Mouse (Mus musculus): ENCODE measurements around the gene Aldh3a1. TPM values are rescaled to one million over a fixed set of nuclear protein-coding genes. Genes with fewer than 3 reads are reported as not detected.
A peak's percentile ranks its signal among the peaks of the same experiment; 100 is the strongest.

Gene Aldh3a1
- polyA plus RNA-seq, 1 experiment from 2014 or later, result not detected

DNA sequence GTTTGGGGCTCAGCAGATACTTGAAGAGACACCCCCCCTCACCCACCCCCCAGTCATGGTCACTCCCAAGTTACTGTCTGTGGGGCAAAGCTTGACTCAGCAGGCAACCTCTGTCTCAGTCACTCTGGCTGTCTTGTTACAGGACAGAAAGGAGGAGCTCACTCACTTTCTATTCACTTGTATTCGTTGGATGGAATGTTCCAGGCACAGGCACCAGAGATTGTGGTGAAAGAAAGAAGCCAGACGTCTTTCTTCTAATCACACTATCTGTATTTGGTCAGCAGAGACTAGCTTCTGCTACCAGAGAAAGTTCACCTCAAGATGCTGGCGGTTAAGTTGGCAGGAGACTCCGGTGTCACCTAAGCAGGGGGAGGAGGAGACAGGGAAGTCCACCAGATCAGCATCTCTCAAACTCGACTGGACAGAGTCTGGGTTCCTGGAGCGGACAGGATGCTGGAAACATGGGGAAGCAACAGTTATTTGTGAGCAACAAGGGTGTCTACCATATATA is 17.0 kb downstream of the Aldh3a1 start:
- Histone ChIP-seq H3K4me2 (replicated peaks) (no peak overlapping the region), H3K36me3 (no peaks in the 10 kb centered on the region), H3K4me3 (no peak overlapping the region), H3K27me3 (replicated peaks) (no peaks in the 10 kb centered on the region), H3K4me1 (no peaks in the 10 kb centered on the region), H3K9ac (no peak overlapping the region), H3K27ac (no peak overlapping the region), H3K9me3 (no peaks in the 10 kb centered on the region)
- 85% methylated on average over 6 of the region's 6 CpGs for WGBS
- ATAC-seq (ENCODE audit: low FRiP score, low read depth), result no peak

DNA sequence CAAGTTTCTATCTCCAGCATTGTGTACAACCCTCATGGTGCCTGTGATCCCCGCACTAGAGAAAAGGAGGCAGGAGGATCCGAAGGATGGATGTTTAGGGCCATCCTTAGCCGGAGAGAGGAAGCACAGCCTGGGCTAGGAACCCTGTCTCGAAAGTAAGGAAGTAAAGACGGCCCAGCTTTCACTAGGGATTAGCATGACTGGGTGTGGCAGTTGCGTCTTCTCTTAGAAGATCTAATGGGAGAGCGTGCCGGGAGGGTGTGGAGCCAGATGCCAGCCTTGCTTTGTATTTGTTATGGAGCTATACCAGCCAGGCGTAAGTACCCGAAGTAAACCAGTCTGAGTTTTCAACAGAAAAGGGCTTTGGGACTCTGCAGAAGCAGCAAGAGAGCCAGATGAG is 17.6 kb downstream of the Aldh3a1 start:
- ATAC-seq (ENCODE audit: low FRiP score, low read depth), result no peak
- H3K4me3 ChIP-seq, result no peak overlapping the region
- no peaks in the 10 kb centered on the region for H3K9me3 ChIP-seq
- 93% methylated on average over 10 of the region's 10 CpGs for WGBS
- H3K27me3 ChIP-seq (replicated peaks), result no peaks in the 10 kb centered on the region
- no peaks in the 10 kb centered on the region for H3K36me3 ChIP-seq
- no peak overlapping the region for H3K9ac ChIP-seq
- no peak overlapping the region for H3K27ac ChIP-seq
- H3K4me1 ChIP-seq, result no peaks in the 10 kb centered on the region
- H3K4me2 ChIP-seq (replicated peaks), result no peak overlapping the region

DNA sequence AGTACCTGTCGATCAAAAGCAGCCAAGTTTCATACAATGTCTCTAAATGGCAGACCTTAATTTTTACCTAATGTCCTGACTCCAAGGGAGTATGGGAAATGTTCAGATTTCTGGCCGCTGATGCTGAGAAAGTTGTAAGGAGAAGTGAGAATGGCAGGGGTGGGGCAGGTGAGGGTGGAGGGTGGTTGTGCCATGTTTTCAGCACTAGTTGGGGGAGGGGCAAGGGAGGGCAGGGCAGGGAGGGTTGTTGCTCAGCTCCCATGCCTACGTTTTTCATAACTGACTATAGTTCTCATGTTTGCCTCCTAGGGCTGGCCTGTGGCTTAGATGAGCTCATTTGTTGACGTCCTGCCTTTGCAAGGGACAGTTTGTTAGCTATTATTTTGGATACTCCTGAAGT is 18.2 kb downstream of the Aldh3a1 start:
- Histone ChIP-seq H3K4me1 (no peaks in the 10 kb centered on the region), H3K9ac (no peak overlapping the region), H3K27ac (no peak overlapping the region), H3K9me3 (no peaks in the 10 kb centered on the region), H3K27me3 (replicated peaks) (no peaks in the 10 kb centered on the region), H3K36me3 (no peaks in the 10 kb centered on the region), H3K4me3 (no peak overlapping the region), H3K4me2 (replicated peaks) (no peak overlapping the region)
- WGBS, result 82% methylated on average over 4 of the region's 4 CpGs
- no peak for ATAC-seq (ENCODE audit: low FRiP score, low read depth)

DNA sequence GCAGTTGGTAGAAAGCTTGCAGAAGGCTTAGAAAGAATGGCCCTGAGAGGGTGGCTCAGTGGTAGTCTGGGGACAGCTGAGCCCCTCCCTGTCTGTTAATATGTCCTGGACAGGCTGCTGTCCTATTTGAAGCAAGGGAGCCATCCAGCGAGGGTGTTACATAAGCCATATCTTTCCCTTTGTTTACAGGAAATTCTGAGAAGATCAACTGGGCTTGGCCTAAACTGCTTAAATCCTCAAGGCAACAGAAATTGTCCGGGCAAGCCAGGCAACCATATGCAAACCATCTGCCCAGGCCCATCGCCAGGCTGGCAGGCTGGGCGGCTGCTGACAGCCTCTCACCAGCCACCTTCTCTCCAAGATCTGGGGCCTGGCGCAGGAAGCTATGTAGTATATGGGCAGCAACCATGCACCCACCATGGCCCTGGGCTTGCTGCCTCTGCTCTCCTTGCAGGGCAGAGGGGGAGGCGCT is 18.6 kb downstream of the Aldh3a1 start:
- H3K27me3 ChIP-seq (replicated peaks), result no peaks in the 10 kb centered on the region
- ATAC-seq (ENCODE audit: low FRiP score, low read depth), result no peak
- 93% methylated on average over 6 of the region's 6 CpGs for WGBS
- H3K4me2 ChIP-seq (replicated peaks), result no peak overlapping the region
- H3K4me1 ChIP-seq, result no peaks in the 10 kb centered on the region
- no peaks in the 10 kb centered on the region for H3K9me3 ChIP-seq
- H3K27ac ChIP-seq, result no peak overlapping the region
- H3K36me3 ChIP-seq, result no peaks in the 10 kb centered on the region
- no peak overlapping the region for H3K4me3 ChIP-seq
- no peak overlapping the region for H3K9ac ChIP-seq

DNA sequence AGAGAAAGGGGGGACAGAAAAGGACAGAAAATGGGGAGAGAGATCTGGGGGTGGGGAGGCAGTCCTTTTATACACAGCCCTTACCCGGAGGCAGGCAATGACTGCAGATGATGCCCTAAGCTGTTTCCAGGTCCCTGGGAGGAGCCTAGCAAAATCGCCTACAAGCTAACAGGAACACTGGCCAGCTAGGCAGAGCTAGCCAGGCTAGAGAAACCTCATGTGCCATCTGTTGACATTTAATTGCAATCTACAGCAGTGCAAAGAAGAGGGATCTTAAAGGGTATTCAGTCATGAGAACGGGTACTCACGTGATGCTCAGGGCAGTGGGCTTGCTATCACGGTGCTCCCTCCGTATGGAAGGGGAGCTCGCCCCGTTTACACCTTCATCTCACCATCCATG is 20.5 kb downstream of the Aldh3a1 start:
- Histone ChIP-seq H3K27me3 (replicated peaks) (no peaks in the 10 kb centered on the region), H3K9ac (no peak overlapping the region), H3K4me3 (no peak overlapping the region), H3K27ac (no peak overlapping the region), H3K36me3 (no peaks in the 10 kb centered on the region), H3K4me2 (replicated peaks) (no peak overlapping the region), H3K4me1 (peaks cover 6% of the 10 kb centered on the region; the same call in 1 of the 2 replicates), H3K9me3 (no peaks in the 10 kb centered on the region)
- ATAC-seq (ENCODE audit: low FRiP score, low read depth), result no peak
- 88% methylated on average over 8 of the region's 8 CpGs for WGBS

DNA sequence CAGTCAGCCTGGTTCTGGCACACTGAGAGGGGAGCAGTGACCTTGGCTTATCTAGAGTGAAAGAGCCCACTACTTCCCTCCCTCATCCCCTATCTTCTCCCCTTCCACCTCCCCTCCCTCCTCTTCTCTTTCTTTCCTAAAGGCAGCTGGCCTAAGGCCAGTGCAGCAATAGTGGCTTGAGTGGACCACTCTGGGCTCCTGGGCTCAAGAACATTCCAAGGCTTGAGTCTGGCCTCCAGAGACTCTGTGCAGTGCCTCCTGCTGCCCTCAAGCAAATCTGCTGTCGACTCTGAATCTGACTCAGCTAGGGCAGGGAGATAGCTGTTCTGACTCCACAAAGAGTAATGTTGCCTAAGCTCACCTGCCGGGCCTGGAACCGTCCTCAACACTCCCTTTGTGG is 21.1 kb downstream of the Aldh3a1 start:
- ATAC-seq (ENCODE audit: low FRiP score, low read depth), result no peak
- Histone ChIP-seq H3K4me1 (peaks cover 6% of the 10 kb centered on the region; the same call in 1 of the 2 replicates), H3K9me3 (no peaks in the 10 kb centered on the region), H3K4me2 (replicated peaks) (no peak overlapping the region), H3K27me3 (replicated peaks) (no peaks in the 10 kb centered on the region), H3K27ac (no peak overlapping the region), H3K9ac (no peak overlapping the region), H3K36me3 (no peaks in the 10 kb centered on the region), H3K4me3 (no peak overlapping the region)
- WGBS, result 71% methylated on average over 3 of the region's 3 CpGs

DNA sequence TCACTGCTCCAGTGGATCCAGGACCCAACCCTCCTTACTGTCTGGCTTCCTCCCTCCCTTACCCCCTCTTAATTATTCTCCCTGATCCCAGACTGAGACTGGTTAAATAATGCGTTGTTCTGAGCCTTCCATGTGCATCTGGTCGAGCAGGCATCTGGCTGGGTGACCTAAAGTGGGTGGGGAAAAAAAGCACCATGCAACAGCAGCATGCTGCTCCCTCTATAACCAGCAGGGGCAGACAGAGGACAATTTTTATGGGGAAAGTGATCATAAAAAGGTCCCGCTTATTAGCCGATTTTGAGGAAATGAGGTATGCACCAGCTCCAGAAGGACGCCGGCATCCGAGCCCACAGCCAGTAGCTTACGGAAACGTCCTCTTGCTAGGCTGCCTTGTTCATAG is 24.0 kb downstream of the Aldh3a1 start:
- 0 out of 2 replicates have a peak overlapping the region, but pooled peaks have one; percentile 40 for H3K9ac ChIP-seq
- 0 out of 2 replicates have a peak, but pooled peaks have one; percentile 21 for ATAC-seq (ENCODE audit: low FRiP score, low read depth)
- WGBS, result 17% methylated on average over 9 of the region's 9 CpGs

DNA sequence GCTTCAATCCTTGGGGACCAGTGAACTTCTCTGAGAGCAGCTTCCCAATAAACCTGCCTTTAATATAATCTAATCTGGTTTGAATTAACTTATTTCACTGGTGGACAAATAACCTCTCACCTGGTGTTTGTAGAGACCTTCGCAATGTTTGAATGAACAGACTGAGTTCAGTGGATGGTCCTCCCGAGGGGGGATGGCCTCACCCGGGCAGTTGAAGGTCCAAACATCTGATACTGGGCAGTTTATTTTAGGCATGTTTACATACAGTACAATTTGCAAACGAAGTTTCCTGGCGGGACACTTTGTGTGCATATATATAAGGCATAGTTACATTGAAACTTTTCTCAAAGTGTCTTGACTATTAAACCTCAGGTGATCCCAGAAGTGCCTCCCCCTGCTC is 26.8 kb downstream of the Aldh3a1 start:
- 44% methylated on average over 5 of the region's 5 CpGs for WGBS
- Histone ChIP-seq H3K4me3 (no peak overlapping the region), H3K9ac (no peak overlapping the region), H3K4me2 (replicated peaks) (no peak overlapping the region), H3K36me3 (no peaks in the 10 kb centered on the region), H3K27ac (no peak overlapping the region), H3K27me3 (replicated peaks) (no peaks in the 10 kb centered on the region), H3K4me1 (peaks cover 6% of the 10 kb centered on the region; the same call in 1 of the 2 replicates), H3K9me3 (no peaks in the 10 kb centered on the region)
- ATAC-seq (ENCODE audit: low FRiP score, low read depth), result no peak

More for the DNA sequence above, 24.0 kb downstream of the Aldh3a1 start:
- Histone ChIP-seq H3K27ac (no peak overlapping the region), H3K4me3 (no peak overlapping the region), H3K9me3 (no peaks in the 10 kb centered on the region), H3K4me2 (replicated peaks) (peak overlapping the region; percentile 13; the same call in 1 of the 2 replicates), H3K27me3 (replicated peaks) (no peaks in the 10 kb centered on the region), H3K36me3 (no peaks in the 10 kb centered on the region), H3K4me1 (peaks cover 6% of the 10 kb centered on the region; the same call in 1 of the 2 replicates)

DNA sequence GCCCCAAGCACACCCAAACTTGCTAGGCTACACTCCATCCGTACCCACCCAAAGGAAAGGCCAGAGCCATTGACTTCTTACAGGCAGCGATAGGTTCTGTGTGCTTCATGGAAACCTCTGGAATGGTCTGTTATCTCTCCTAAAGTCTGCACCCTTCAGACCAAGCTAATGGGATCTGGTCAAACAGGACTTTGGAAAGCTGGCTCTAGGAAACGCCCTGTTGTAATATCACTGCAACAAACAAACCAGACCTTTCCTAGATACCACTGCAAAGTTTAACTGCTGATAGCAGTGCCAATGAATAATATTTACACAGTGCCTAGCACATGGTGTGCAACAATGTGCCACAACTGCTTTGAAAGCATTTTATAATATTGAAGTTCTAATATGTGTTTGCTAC is 28.7 kb downstream of the Aldh3a1 start:
- WGBS, result 83% methylated on average over 3 of the region's 3 CpGs
- no peak overlapping the region for H3K4me2 ChIP-seq (replicated peaks)
- no peak overlapping the region for H3K9ac ChIP-seq
- peaks cover 6% of the 10 kb centered on the region; the same call in 1 of the 2 replicates for H3K4me1 ChIP-seq
- no peaks in the 10 kb centered on the region for H3K27me3 ChIP-seq (replicated peaks)
- H3K9me3 ChIP-seq, result no peaks in the 10 kb centered on the region
- no peak overlapping the region for H3K27ac ChIP-seq
- no peak overlapping the region for H3K4me3 ChIP-seq
- H3K36me3 ChIP-seq, result no peaks in the 10 kb centered on the region
- no peak for ATAC-seq (ENCODE audit: low FRiP score, low read depth)

DNA sequence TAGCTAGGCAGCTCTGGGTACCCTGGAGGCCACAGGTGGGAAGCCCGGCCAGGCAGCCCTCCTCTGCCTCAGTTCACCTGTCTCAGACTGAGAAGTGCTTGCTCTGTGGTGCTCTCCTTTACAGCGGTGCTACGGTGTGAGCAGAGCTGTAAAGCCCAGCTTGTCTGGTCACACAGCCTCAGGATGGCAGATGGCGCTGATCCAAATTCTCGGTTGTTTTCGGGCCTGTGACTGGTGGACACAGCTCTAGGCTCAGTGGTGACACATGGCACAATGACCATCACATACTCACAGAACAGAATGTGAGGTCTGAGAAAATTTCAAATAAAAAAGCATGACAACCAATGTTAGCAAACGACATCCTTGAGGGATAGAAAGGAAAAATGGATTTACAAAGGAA is 37.1 kb downstream of the Aldh3a1 start:
- no peak overlapping the region for H3K4me3 ChIP-seq
- no peak overlapping the region for H3K27ac ChIP-seq
- 90% methylated on average over 7 of the region's 7 CpGs for WGBS
- no peaks in the 10 kb centered on the region for H3K4me1 ChIP-seq
- no peaks in the 10 kb centered on the region for H3K9me3 ChIP-seq
- no peak overlapping the region for H3K9ac ChIP-seq
- no peak for ATAC-seq (ENCODE audit: low FRiP score, low read depth)
- no peaks in the 10 kb centered on the region for H3K27me3 ChIP-seq (replicated peaks)
- H3K4me2 ChIP-seq (replicated peaks), result no peak overlapping the region
- peaks cover 22% of the 10 kb centered on the region for H3K36me3 ChIP-seq

DNA sequence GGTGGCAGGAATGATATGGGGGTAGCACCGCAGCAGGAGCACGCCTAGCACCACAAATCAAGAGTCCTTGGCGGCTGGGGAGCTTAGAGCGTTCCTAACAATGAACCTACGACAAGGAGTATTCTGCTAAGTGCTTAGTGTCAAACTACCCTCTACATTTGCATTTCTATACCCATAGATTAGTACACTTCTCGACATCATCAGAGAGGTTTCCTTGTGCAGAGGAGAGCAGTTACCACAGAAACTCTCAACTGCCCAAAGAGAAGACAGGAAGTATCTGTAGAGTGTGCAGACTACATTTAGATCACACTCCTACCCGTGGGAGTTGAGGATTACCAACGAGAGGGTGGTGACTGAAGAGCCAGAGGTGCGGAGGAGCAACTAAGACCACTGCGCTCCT is 44.4 kb downstream of the Aldh3a1 start:
- Histone ChIP-seq H3K4me1 (no peaks in the 10 kb centered on the region), H3K36me3 (peaks cover 60% of the 10 kb centered on the region), H3K27ac (no peak overlapping the region), H3K27me3 (replicated peaks) (no peaks in the 10 kb centered on the region), H3K4me3 (no peak overlapping the region), H3K9me3 (no peaks in the 10 kb centered on the region), H3K9ac (no peak overlapping the region), H3K4me2 (replicated peaks) (no peak overlapping the region)
- ATAC-seq (ENCODE audit: low FRiP score, low read depth), result no peak
- 75% methylated on average over 10 of the region's 10 CpGs for WGBS

DNA sequence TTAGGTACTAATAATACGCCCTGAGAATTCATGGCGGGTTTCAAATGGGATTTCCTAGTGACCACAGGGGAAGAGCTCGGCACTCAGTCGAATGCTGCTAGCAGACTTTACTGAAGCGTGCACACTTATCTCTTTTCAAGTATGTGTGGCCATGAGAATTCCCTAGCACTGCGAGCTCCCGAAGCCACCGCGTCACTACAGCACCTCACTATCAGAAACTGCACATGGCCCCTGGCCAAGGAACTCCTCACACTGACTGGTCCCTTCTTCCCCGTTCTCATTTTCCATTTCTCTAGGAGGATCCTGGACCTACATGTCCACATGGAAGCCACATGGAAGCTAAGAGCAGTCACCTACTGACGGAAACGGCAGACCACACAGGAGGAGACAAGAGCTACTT is 45.5 kb downstream of the Aldh3a1 start:
- no peak overlapping the region for H3K4me2 ChIP-seq (replicated peaks)
- no peaks in the 10 kb centered on the region for H3K27me3 ChIP-seq (replicated peaks)
- peaks cover 60% of the 10 kb centered on the region for H3K36me3 ChIP-seq
- no peak overlapping the region for H3K4me3 ChIP-seq
- no peak overlapping the region for H3K9ac ChIP-seq
- H3K9me3 ChIP-seq, result no peaks in the 10 kb centered on the region
- no peak overlapping the region for H3K27ac ChIP-seq
- H3K4me1 ChIP-seq, result no peaks in the 10 kb centered on the region
- 92% methylated on average over 12 of the region's 12 CpGs for WGBS
- ATAC-seq (ENCODE audit: low FRiP score, low read depth), result no peak

DNA sequence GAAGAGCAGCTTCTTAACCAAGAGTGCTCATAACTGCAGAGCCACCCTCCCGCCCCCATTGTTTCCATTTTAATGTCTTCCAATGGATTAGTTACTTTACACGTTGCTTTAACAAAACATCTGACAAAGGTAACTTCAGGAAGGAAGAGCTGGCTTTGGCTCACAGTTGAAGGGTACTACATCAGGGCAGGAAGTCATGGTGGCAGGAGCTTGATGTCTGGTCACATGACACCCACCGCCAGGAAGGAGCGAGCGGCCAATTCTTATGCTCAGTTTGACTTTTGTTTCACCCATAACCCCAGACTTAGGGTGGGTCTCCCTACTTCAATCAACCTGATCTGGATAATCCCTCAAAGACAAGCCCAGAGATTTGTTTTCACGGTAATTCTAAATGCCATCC is 51.8 kb downstream of the Aldh3a1 start:
- no peak overlapping the region for H3K27ac ChIP-seq
- no peak overlapping the region for H3K4me3 ChIP-seq
- H3K9ac ChIP-seq, result no peak overlapping the region
- H3K36me3 ChIP-seq, result peaks cover 66% of the 10 kb centered on the region
- WGBS, result 92% methylated on average over 6 of the region's 6 CpGs
- no peaks in the 10 kb centered on the region for H3K9me3 ChIP-seq
- H3K27me3 ChIP-seq (replicated peaks), result no peaks in the 10 kb centered on the region
- H3K4me2 ChIP-seq (replicated peaks), result no peak overlapping the region
- no peaks in the 10 kb centered on the region for H3K4me1 ChIP-seq
- ATAC-seq (ENCODE audit: low FRiP score, low read depth), result no peak
